Mouse (Mus musculus) myocyte (in vitro differentiated cells): Measurements from ENCODE around the gene Senp3. TPM values are rescaled to one million over a fixed set of nuclear protein-coding genes. Genes with fewer than 3 reads are reported as not detected.
A peak's percentile ranks its signal among the peaks of the same experiment; 100 is the strongest.

Experiments used
- H3K27me3 ChIP-seq: one replicate; pipeline ENCODE4 v1.6.1; 2011; ENCODE audit not compliant: control insufficient read depth, insufficient read depth, insufficient read length
- H3K36me3 ChIP-seq: one replicate; pipeline ENCODE4 v1.6.1; 2011; ENCODE audit not compliant: control insufficient read depth, insufficient read depth
- H3K4me2 ChIP-seq: one replicate; pipeline ENCODE4 v1.6.1; 2011; ENCODE audit warnings: low read depth, control low read depth
- H3K4me3 ChIP-seq: one replicate; pipeline ENCODE4 v1.5.1; 2011; ENCODE audit warnings: mild to moderate bottlenecking, control low read depth, moderate library complexity
- H3K79me2 ChIP-seq: one replicate; pipeline ENCODE4 v1.6.1; 2011; ENCODE audit not compliant: control insufficient read depth, insufficient read depth
- H3ac ChIP-seq: one replicate; pipeline ENCODE4 v1.6.1; 2011; ENCODE audit not compliant: control insufficient read depth, insufficient read length
- CEBPB ChIP-seq: IDR thresholded peaks from 2 replicates; pipeline ENCODE4 v1.6.1; 2011; ENCODE audit warnings: mild to moderate bottlenecking, moderate library complexity; ENCODE audit not compliant: poor library complexity, insufficient read depth, severe bottlenecking
- E2F4 ChIP-seq: IDR thresholded peaks from one replicate; pipeline ENCODE4 v1.6.1; 2011; ENCODE audit warnings: mild to moderate bottlenecking, control low read depth, moderate library complexity; ENCODE audit not compliant: insufficient read depth
- MAX ChIP-seq: IDR thresholded peaks from one replicate; pipeline ENCODE4 v1.6.1; 2011; ENCODE audit warnings: low read depth, mild to moderate bottlenecking, control low read depth
- MYOD1 ChIP-seq, 3 experiments: IDR thresholded peaks; one replicate each; pipeline ENCODE4 v1.6.1; 2011; ENCODE audit warnings: control low read depth in 2 of 3, low read depth in 2 of 3, mild to moderate bottlenecking in 2 of 3, moderate library complexity in 1 of 3; ENCODE audit not compliant: insufficient read length in 2 of 3, control insufficient read depth in 1 of 3
- MYOG ChIP-seq, 3 experiments: IDR thresholded peaks; one replicate each; pipeline ENCODE4 v1.6.1; 2011; ENCODE audit warnings: control low read depth in 2 of 3, low read depth in 2 of 3, mild to moderate bottlenecking in 2 of 3; ENCODE audit not compliant: insufficient read length in 2 of 3, control insufficient read depth in 1 of 3, insufficient read depth in 1 of 3
- POLR2A ChIP-seq: IDR thresholded peaks from one replicate; pipeline ENCODE4 v1.6.1; 2011; ENCODE audit warnings: low read depth, mild to moderate bottlenecking, control low read depth, moderate library complexity; ENCODE audit not compliant: insufficient read length
- POLR2AphosphoS2 ChIP-seq: IDR thresholded peaks from one replicate; pipeline ENCODE4 v1.6.1; 2011; ENCODE audit warnings: low read depth, control low read depth; ENCODE audit not compliant: insufficient read length
- REST ChIP-seq: IDR thresholded peaks from one replicate; pipeline ENCODE4 v1.6.1; 2011; ENCODE audit warnings: mild to moderate bottlenecking, control low read depth, moderate library complexity; ENCODE audit not compliant: insufficient read depth, insufficient read length
- SRF ChIP-seq: IDR thresholded peaks from one replicate; pipeline ENCODE4 v1.6.1; 2011; ENCODE audit warnings: low read depth; ENCODE audit not compliant: control insufficient read depth, insufficient read length
- TCF12 ChIP-seq: IDR thresholded peaks from one replicate; pipeline ENCODE4 v1.6.1; 2011; ENCODE audit warnings: mild to moderate bottlenecking, control low read depth; ENCODE audit not compliant: poor library complexity, insufficient read depth, severe bottlenecking
- TCF3 ChIP-seq: IDR thresholded peaks from one replicate; pipeline ENCODE4 v1.6.1; 2011; ENCODE audit warnings: low read depth, control low read depth; ENCODE audit not compliant: insufficient read length
- USF1 ChIP-seq: IDR thresholded peaks from one replicate; pipeline ENCODE4 v1.6.1; 2011; ENCODE audit warnings: low read depth, mild to moderate bottlenecking, control low read depth, moderate library complexity
- polyA plus RNA-seq: library from polyadenylated mRNA; unstranded; fragments of >200 nt; fragmentation: generic; extraction: Trizol; gene quantifications from one replicate; pipeline ENCODE4 v1.2.1, GENCODE M21; 2012; ENCODE audit warnings: missing spikeins

The Senp3 gene
- polyA plus RNA-seq, 1 experiment, result 70.5 TPM

GRCm38 (mm10) chr11:69715482-69715881, 33.6 kb upstream of the Senp3 start:
- Histone ChIP-seq H3K4me3 (no peak overlapping the region), H3K4me2 (no peak overlapping the region), H3ac (no peak overlapping the region), H3K27me3 (no peaks in the 10 kb centered on the region), H3K36me3 (no peaks in the 10 kb centered on the region), H3K79me2 (no peaks in the 10 kb centered on the region)
- TF ChIP-seq USF1 (no peak), MAX (no peak), POLR2AphosphoS2 (no peak), E2F4 (no peak), MYOG (IDR thresholded peaks at IDR 0.05; ENCODE audit: control insufficient read depth in 1 of 3, insufficient read depth in 1 of 3, insufficient read length in 2 of 3, low read depth in 2 of 3) (no peak), SRF (no peak), REST (no peak), TCF3 (no peak)

DNA sequence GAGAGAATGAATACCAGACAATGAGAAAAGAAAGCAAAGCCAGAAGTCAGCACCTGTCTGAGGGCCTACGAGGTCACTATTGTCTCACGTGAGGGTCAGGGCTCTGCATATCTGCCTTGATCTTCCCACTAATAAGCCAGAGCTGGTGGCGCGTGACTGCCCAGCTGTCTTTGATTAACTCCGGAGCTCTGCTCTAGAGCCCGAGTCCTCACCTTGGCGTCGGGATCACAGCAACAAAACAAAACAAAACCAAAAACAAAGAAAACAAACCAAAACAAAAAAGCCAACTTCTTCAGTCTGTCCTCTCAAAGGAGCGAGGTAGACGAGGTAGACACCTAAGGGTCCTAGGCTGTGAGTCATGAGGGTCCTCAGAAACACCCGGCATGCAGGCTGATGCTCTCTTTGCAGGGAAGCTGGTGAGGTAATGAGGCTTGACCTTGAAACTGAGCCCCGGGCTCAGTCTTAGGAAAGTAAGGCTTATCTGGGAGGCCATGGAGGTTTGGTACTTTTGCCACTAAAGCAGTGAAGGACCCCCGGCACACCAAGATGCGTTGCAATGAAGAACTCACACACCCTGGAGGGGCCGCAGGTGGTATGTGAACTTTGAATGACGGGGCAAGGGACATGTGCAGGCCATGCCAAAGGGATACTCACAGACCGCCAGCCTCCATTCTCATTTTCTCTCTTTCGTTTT, 32.9 kb upstream of the Senp3 start:
- Histone ChIP-seq H3K36me3 (no peaks in the 10 kb centered on the region), H3K79me2 (no peaks in the 10 kb centered on the region), H3K4me2 (no peak overlapping the region), H3K27me3 (no peaks in the 10 kb centered on the region), H3K4me3 (no peak overlapping the region), H3ac (no peak overlapping the region)
- TF ChIP-seq CEBPB, result no peak
- no peak for TF ChIP-seq USF1
- no peak for TF ChIP-seq POLR2A
- no peak for TF ChIP-seq MAX
- no peak for TF ChIP-seq TCF12
- TF ChIP-seq MYOD1 (IDR thresholded peaks at IDR 0.05; ENCODE audit: control insufficient read depth in 1 of 3, insufficient read length in 2 of 3, low read depth in 2 of 3), result peak in 1 of 3 experiments; percentile 18
- TF ChIP-seq MYOG (IDR thresholded peaks at IDR 0.05; ENCODE audit: control insufficient read depth in 1 of 3, insufficient read depth in 1 of 3, insufficient read length in 2 of 3, low read depth in 2 of 3), result no peak

DNA sequence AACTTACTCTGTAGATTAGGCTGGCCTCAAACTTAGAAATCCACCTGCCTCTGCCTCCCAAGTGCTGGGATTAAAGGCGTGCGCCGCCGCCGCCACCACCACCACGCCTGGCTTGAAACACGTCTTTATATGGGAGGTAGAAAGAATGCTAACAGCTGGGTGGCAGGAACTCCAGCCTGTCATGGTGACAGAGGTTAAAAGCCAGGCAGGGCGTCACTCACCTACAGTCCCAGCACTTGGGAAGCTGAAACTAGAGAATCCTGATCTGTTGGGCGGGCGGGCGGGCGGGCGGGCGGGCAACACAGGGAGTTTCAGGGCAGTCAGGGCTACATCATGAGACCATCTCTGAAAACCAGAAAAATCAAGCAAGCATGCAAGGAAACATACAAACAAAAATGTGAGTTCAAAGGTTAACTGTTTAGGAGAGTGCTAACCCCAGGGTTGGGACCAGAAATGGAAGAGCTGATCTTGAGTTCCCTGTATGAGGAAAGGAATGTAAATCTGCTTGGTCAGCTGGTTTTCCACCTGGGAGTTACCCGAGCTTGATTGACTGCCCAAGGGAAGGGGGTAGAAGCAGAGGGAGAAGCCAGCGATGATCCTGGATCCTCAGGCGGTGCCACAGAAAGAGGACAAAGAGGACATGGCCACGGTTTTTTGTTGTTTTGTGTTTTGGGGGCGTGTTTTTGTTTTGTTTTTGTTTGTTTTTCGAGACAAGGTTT, 31.2 kb upstream of the Senp3 start:
- TF ChIP-seq POLR2A (no peak), TCF3 (no peak), TCF12 (no peak)
- no peak overlapping the region for H3ac ChIP-seq
- no peaks in the 10 kb centered on the region for H3K27me3 ChIP-seq
- H3K4me2 ChIP-seq, result no peak overlapping the region
- H3K36me3 ChIP-seq, result no peaks in the 10 kb centered on the region
- H3K79me2 ChIP-seq, result no peaks in the 10 kb centered on the region
- no peak overlapping the region for H3K4me3 ChIP-seq

DNA sequence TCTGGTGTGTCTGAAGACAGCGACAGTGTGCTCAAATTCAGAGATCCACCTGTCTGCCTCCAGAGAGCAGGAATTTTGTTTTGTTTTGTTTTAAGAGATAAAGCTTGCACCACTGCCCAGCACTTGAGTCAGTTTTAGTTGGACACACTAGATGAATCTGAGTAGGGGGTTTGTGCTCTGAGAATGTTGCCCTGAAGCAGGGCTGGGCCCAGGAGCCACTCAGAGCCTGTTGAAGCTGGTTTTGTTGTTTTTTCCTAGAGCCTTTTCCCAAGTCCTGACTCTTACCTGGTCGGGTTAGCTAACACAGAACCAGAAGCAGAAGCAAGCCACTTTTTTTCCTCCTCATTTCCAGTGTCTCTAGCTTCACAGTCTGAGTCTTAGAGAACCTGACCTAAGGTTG, 29.2 kb upstream of the Senp3 start:
- no peak for TF ChIP-seq TCF12
- no peak for TF ChIP-seq POLR2AphosphoS2
- no peak for TF ChIP-seq REST
- TF ChIP-seq SRF, result no peak
- no peak for TF ChIP-seq USF1
- TF ChIP-seq MAX, result no peak
- no peak for TF ChIP-seq MYOD1 (IDR thresholded peaks at IDR 0.05; ENCODE audit: control insufficient read depth in 1 of 3, insufficient read length in 2 of 3, low read depth in 2 of 3)
- TF ChIP-seq CEBPB, result no peak
- TF ChIP-seq E2F4, result no peak
- no peak for TF ChIP-seq POLR2A
- TF ChIP-seq MYOG (IDR thresholded peaks at IDR 0.05; ENCODE audit: control insufficient read depth in 1 of 3, insufficient read depth in 1 of 3, insufficient read length in 2 of 3, low read depth in 2 of 3), result no peak
- no peak for TF ChIP-seq TCF3
- no peaks in the 10 kb centered on the region for H3K79me2 ChIP-seq
- no peak overlapping the region for H3K4me3 ChIP-seq
- H3K36me3 ChIP-seq, result no peaks in the 10 kb centered on the region
- no peak overlapping the region for H3ac ChIP-seq
- H3K4me2 ChIP-seq, result no peak overlapping the region
- H3K27me3 ChIP-seq, result no peaks in the 10 kb centered on the region

GRCm38 (mm10) chr11:69710470-69710869, 28.6 kb upstream of the Senp3 start:
- H3ac ChIP-seq, result no peak overlapping the region
- no peaks in the 10 kb centered on the region for H3K27me3 ChIP-seq
- no peaks in the 10 kb centered on the region for H3K36me3 ChIP-seq
- H3K4me2 ChIP-seq, result no peak overlapping the region
- no peaks in the 10 kb centered on the region for H3K79me2 ChIP-seq
- no peak overlapping the region for H3K4me3 ChIP-seq
- TF ChIP-seq MAX (no peak), POLR2A (no peak), CEBPB (no peak)
